Comparison of ENCODE assay signal across 9 mouse cellular contexts in the genomic region with DNA sequence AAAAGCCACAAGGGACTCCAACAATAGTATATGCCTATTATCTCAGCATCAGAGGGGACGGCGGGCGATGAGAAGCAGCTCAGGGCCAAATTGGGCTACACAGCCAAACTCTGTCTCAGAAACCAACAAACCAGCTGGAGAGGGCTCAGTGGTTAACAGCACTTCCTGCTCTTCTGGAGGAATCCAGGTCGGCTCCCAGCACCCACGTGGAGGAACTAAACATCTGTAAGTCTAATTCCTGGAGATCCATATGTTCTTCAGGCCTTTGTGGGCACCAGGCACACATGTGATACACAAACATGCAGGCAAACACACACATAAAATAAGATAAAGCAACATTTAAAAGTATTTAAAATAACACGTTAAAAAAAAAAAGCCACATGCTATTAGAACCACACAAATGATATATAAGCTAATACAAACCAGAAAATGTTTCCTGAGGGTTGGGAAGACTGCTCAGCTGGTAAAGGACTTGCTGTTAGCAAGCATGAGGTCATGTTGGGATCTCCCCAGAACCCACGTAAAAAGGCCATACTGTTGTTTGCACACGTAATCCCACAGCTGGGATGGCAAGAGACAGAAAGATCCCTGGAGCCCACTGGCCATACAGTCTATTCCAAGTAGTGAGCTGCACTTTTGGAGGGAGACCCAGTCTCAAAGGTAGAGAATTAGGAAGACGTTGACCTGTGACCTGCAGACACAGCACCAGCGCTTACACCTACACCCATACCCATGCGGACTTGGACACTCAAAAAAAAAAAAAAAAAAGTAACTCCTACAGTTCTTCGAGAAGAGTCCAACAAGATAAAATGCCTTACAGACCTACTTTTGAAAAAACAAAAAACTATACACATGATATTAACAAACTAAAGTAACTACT. TPM values are rescaled to one million over a fixed set of nuclear protein-coding genes. Genes with fewer than 3 reads are reported as not detected.
DNase-seq lines count a peak whose midpoint lies in the region; ATAC-seq and TF ChIP-seq lines count a peak whose summit lies in the region.
"Had no signal": no experiment of that assay in that cellular context is flagged by ENCODE, and none has a peak within 500 bp of the region (broad histone marks: within the 10 kb centered on the region; RNA-seq: fewer than 3 reads in every experiment).

No protein-coding gene starts in this region.

- peak overlapping the region; percentile 63 for H3ac ChIP-seq in C2C12 (ENCODE audit: control insufficient read depth, insufficient read length, low read depth)

- no peaks in the 10 kb centered on the region for H3K27me3 ChIP-seq in heart, embryonic 12.5 days (replicated peaks)
- H3K27me3 ChIP-seq in C2C12 (ENCODE audit: control insufficient read depth, insufficient read depth, insufficient read length): no peaks in the 10 kb centered on the region
- no peaks in the 10 kb centered on the region for H3K27me3 ChIP-seq in forebrain, embryonic 12.5 days
- no peaks in the 10 kb centered on the region for H3K27me3 ChIP-seq in liver, embryonic 15.5 days

- H3K4me1 ChIP-seq in heart, embryonic 12.5 days (replicated peaks): peaks cover 20% of the 10 kb centered on the region
- peaks cover 30% of the 10 kb centered on the region for H3K4me1 ChIP-seq in forebrain, embryonic 12.5 days
- peaks cover 29% of the 10 kb centered on the region for H3K4me1 ChIP-seq in liver, embryonic 15.5 days (replicated peaks)

- peaks cover 42% of the 10 kb centered on the region for H3K36me3 ChIP-seq in heart, embryonic 12.5 days
- H3K36me3 ChIP-seq in C2C12 (ENCODE audit: control insufficient read depth, insufficient read depth): peaks cover 40% of the 10 kb centered on the region
- H3K36me3 ChIP-seq in forebrain, embryonic 12.5 days (replicated peaks): peaks cover 32% of the 10 kb centered on the region
- H3K36me3 ChIP-seq in liver, embryonic 15.5 days (replicated peaks): peaks cover 39% of the 10 kb centered on the region

- ATAC-seq in heart, embryonic 12.5 days (ENCODE audit: insufficient number of reproducible peaks, low FRiP score): no peak
- ATAC-seq in forebrain, embryonic 12.5 days (ENCODE audit: low FRiP score): no peak
- ATAC-seq in liver, embryonic 15.5 days (ENCODE audit: insufficient read depth): no peak
- no peak for ATAC-seq in granulocyte monocyte progenitor cell, adult 5-6 weeks (replicated peaks; ENCODE audit: poor library complexity, severe bottlenecking)

- no peak for DNase-seq in heart, adult 11 months
- DNase-seq in embryo, embryonic 9.5 days (ENCODE audit: extremely low spot score): no peak
- DNase-seq in adrenal gland, adult 18-20 months (ENCODE audit: low spot score in 2 of 2): no peak
- DNase-seq: kidney, adult 8-10 months had no signal

- H3K9ac ChIP-seq in heart, embryonic 12.5 days: peak overlapping the region; percentile 94
- H3K9ac ChIP-seq in forebrain, embryonic 12.5 days: peak overlapping the region; percentile 90
- H3K9ac ChIP-seq in liver, embryonic 15.5 days: peak overlapping the region; percentile 84

- H3K27ac ChIP-seq in heart, embryonic 12.5 days (ENCODE audit: poor library complexity, severe bottlenecking): no peak overlapping the region
- H3K27ac ChIP-seq in forebrain, embryonic 12.5 days: no peak overlapping the region
- peak overlapping the region; percentile 73 for H3K27ac ChIP-seq in liver, embryonic 15.5 days (replicated peaks)

- H3K9me3 ChIP-seq in heart, embryonic 12.5 days (replicated peaks): no peaks in the 10 kb centered on the region
- H3K9me3 ChIP-seq in forebrain, embryonic 12.5 days: no peaks in the 10 kb centered on the region
- H3K9me3 ChIP-seq in liver, embryonic 15.5 days (replicated peaks): no peaks in the 10 kb centered on the region

- peak overlapping the region; percentile 70 for H3K4me3 ChIP-seq in heart, embryonic 12.5 days
- H3K4me3 ChIP-seq in C2C12 (ENCODE audit: insufficient read depth, poor library complexity, severe bottlenecking): peak overlapping the region; percentile 82
- peak overlapping the region; percentile 88 for H3K4me3 ChIP-seq in forebrain, embryonic 12.5 days (replicated peaks)
- H3K4me3 ChIP-seq in liver, embryonic 15.5 days (replicated peaks): peak overlapping the region; percentile 89

- no peak for TF ChIP-seq CTCF in C2C12 (IDR thresholded peaks at IDR 0.05; ENCODE audit: control insufficient read depth, insufficient read depth, insufficient read length)

- peaks cover 44% of the 10 kb centered on the region for H3K79me3 ChIP-seq in C2C12 (ENCODE audit: low read depth)

- peak overlapping the region; percentile 89 for H3K4me2 ChIP-seq in heart, embryonic 12.5 days
- H3K4me2 ChIP-seq in forebrain, embryonic 12.5 days: peak overlapping the region; percentile 91
- H3K4me2 ChIP-seq in liver, embryonic 15.5 days: peak overlapping the region; percentile 92

- peaks cover 70% of the 10 kb centered on the region for H3K79me2 ChIP-seq in C2C12 (ENCODE audit: control insufficient read depth, insufficient read depth)

- 43% methylated on average over 12 of the region's 12 CpGs for WGBS in heart, embryonic 12.5 days
- WGBS in forebrain, embryonic 12.5 days: 66% methylated on average over 12 of the region's 12 CpGs
- WGBS in liver, embryonic 15.5 days (ENCODE audit: insufficient replicate concordance): 13% methylated on average over 12 of the region's 12 CpGs

TF ChIP-seq in C2C12, 6 proteins besides CTCF, POLR2A, EP300 and RAD21:
- no peak for TF ChIP-seq MYOG (IDR thresholded peaks at IDR 0.05; ENCODE audit: control insufficient read depth, extremely low read depth, insufficient read length)
- no peak for TF ChIP-seq USF1 (IDR thresholded peaks at IDR 0.05; ENCODE audit: low read depth)
- TF ChIP-seq MYOD1 (IDR thresholded peaks at IDR 0.05; ENCODE audit: control insufficient read depth, insufficient read length, low read depth): no peak
- TF ChIP-seq FOSL1 (IDR thresholded peaks at IDR 0.05; ENCODE audit: insufficient read depth, low read length, poor library complexity, severe bottlenecking): no peak
- peak; percentile 47 for TF ChIP-seq MAX (IDR thresholded peaks at IDR 0.05)

RNA-seq across cellular contexts. Expression of gene Srp68, which starts 1.2 kb away (rescaled TPM):
- polyA plus RNA-seq in heart, embryonic 12.5 days (2016; fragmentation: Nextera tagmentation; extraction: Ambion mirVana): 73.9 and 74.8 TPM in 2 replicates
- 81.9 TPM for polyA plus RNA-seq in C2C12 (2012; fragmentation: generic; extraction: Trizol)
- 84.8 and 86.5 TPM in 2 replicates for polyA plus RNA-seq in forebrain, embryonic 12.5 days (2016; fragmentation: Nextera tagmentation; extraction: Ambion mirVana)
- polyA plus RNA-seq in liver, embryonic 15.5 days (2015; fragmentation: Nextera tagmentation; extraction: Ambion mirVana): 37.2 and 40.2 TPM in 2 replicates
- 104 and 123 TPM in 2 replicates for total RNA-seq in granulocyte monocyte progenitor cell, adult 5-6 weeks (2014; fragmentation: Nextera tagmentation)
- total RNA-seq in granulocyte monocyte progenitor cell, adult 5-6 weeks (2017): 75.2 and 75.7 TPM in 2 replicates
- total RNA-seq in adrenal gland, adult 18-20 months (2021): 10 to 100 TPM; 72.8 to 75.2 TPM

RNA-seq across cellular contexts. Expression of gene Galr2, which starts 7.9 kb away (rescaled TPM):
- polyA plus RNA-seq in heart, embryonic 12.5 days (2016; fragmentation: Nextera tagmentation; extraction: Ambion mirVana): 0.09 TPM in 1 of 2 replicates, not detected in the other
- polyA plus RNA-seq in C2C12 (2012; fragmentation: generic; extraction: Trizol): 0.85 TPM
- polyA plus RNA-seq in forebrain, embryonic 12.5 days (2016; fragmentation: Nextera tagmentation; extraction: Ambion mirVana): 0.19 and 0.46 TPM in 2 replicates
- not detected in 2 replicates for polyA plus RNA-seq in liver, embryonic 15.5 days (2015; fragmentation: Nextera tagmentation; extraction: Ambion mirVana)
- not detected in 2 replicates for total RNA-seq in granulocyte monocyte progenitor cell, adult 5-6 weeks (2014; fragmentation: Nextera tagmentation)
- 0.09 TPM in 1 of 2 replicates, not detected in the other for total RNA-seq in granulocyte monocyte progenitor cell, adult 5-6 weeks (2017)
- under 1 TPM; 0.20 to 0.29 TPM for total RNA-seq in adrenal gland, adult 18-20 months (2021)

RNA-seq across cellular contexts. Expression of gene Exoc7, which starts 34.2 kb away (rescaled TPM):
- 47.8 and 51.3 TPM in 2 replicates for polyA plus RNA-seq in heart, embryonic 12.5 days (2016; fragmentation: Nextera tagmentation; extraction: Ambion mirVana)
- 31.5 TPM for polyA plus RNA-seq in C2C12 (2012; fragmentation: generic; extraction: Trizol)
- 73.3 and 78.8 TPM in 2 replicates for polyA plus RNA-seq in forebrain, embryonic 12.5 days (2016; fragmentation: Nextera tagmentation; extraction: Ambion mirVana)
- polyA plus RNA-seq in liver, embryonic 15.5 days (2015; fragmentation: Nextera tagmentation; extraction: Ambion mirVana): 19.1 and 20.1 TPM in 2 replicates
- 23.0 and 45.3 TPM in 2 replicates for total RNA-seq in granulocyte monocyte progenitor cell, adult 5-6 weeks (2014; fragmentation: Nextera tagmentation)
- total RNA-seq in granulocyte monocyte progenitor cell, adult 5-6 weeks (2017): 30.1 and 36.6 TPM in 2 replicates
- total RNA-seq in adrenal gland, adult 18-20 months (2021): 10 to 100 TPM; 53.4 to 54.2 TPM

RNA-seq across cellular contexts. Expression of gene Evpl, which starts 35.0 kb away (rescaled TPM):
- 0.53 and 0.84 TPM in 2 replicates for polyA plus RNA-seq in heart, embryonic 12.5 days (2016; fragmentation: Nextera tagmentation; extraction: Ambion mirVana)
- 0.13 TPM for polyA plus RNA-seq in C2C12 (2012; fragmentation: generic; extraction: Trizol)
- 0.61 and 0.65 TPM in 2 replicates for polyA plus RNA-seq in forebrain, embryonic 12.5 days (2016; fragmentation: Nextera tagmentation; extraction: Ambion mirVana)
- 0.08 and 0.12 TPM in 2 replicates for polyA plus RNA-seq in liver, embryonic 15.5 days (2015; fragmentation: Nextera tagmentation; extraction: Ambion mirVana)
- 0.13 and 0.58 TPM in 2 replicates for total RNA-seq in granulocyte monocyte progenitor cell, adult 5-6 weeks (2014; fragmentation: Nextera tagmentation)
- total RNA-seq in granulocyte monocyte progenitor cell, adult 5-6 weeks (2017): 1.5 and 1.7 TPM in 2 replicates
- total RNA-seq in adrenal gland, adult 18-20 months (2021): 1 to 10 TPM in 1 of 2 experiments, under 1 TPM in 1; 0.56 to 1.0 TPM
